Mouse (Mus musculus) liver, embryonic 14.5 days (tissue): ENCODE measurements around the gene Uba3. TPM values are rescaled to one million over a fixed set of nuclear protein-coding genes. Genes with fewer than 3 reads are reported as not detected.

Experiments used
- ATAC-seq: fragments of 200-750 bp; cut with Nextera tagmentation; 2 replicates; pipeline ENCODE4 v1.8.0; 2017; ENCODE audit warnings: moderate number of reproducible peaks, mild to moderate bottlenecking, moderate library complexity; ENCODE audit not compliant: insufficient read depth
- DNase-seq, 3 experiments: peaks; one replicate each; pipeline ENCODE4 v3.0.0-alpha.2; 2012 to 2013; ENCODE audit warnings: low read depth in 3 of 3, low spot score in 3 of 3
- H3K27ac ChIP-seq: fragments of 300-500 bp; sonication (generic); 2 replicates; pipeline ENCODE4 v1.5.1; 2014; ENCODE audit warnings: moderate library complexity, mild to moderate bottlenecking, control low read depth, inconsistent platforms
- H3K27me3 ChIP-seq: fragments of 300-500 bp; sonication (generic); 2 replicates; pipeline ENCODE4 v1.6.1; 2014; ENCODE audit warnings: mild to moderate bottlenecking, low read length, moderate library complexity; ENCODE audit not compliant: control insufficient read depth, insufficient read depth
- H3K36me3 ChIP-seq: fragments of 300-500 bp; sonication (generic); replicated peaks from 2 replicates; pipeline ENCODE4 v1.6.1; 2014; ENCODE audit warnings: low read depth; ENCODE audit not compliant: control insufficient read depth, insufficient read depth
- H3K4me1 ChIP-seq, 2 experiments: fragments of 200-500 bp in 1 of 2; fragments of 300-500 bp in 1 of 2; sonication (generic) in 1 of 2; replicated peaks; 2 replicates each; pipeline ENCODE4 v1.6.1; 2012 to 2014; ENCODE audit warnings: antibody characterized with exemption in 1 of 2, inconsistent platforms in 1 of 2, low read length in 1 of 2; ENCODE audit not compliant: control insufficient read depth in 2 of 2, insufficient read depth in 2 of 2
- H3K4me2 ChIP-seq: fragments of 300-500 bp; sonication (generic); 2 replicates; pipeline ENCODE4 v1.6.1; 2014; ENCODE audit warnings: low read depth, mild to moderate bottlenecking, control low read depth, moderate library complexity
- H3K4me3 ChIP-seq, 2 experiments: fragments of 200-500 bp in 1 of 2; fragments of 300-500 bp in 1 of 2; sonication (generic) in 1 of 2; 2 replicates each; pipeline ENCODE4 v1.5.1; 2012 to 2014; ENCODE audit warnings: low read depth in 2 of 2, low read length in 2 of 2, mild to moderate bottlenecking in 2 of 2, control low read depth in 1 of 2, inconsistent platforms in 1 of 2, moderate library complexity in 1 of 2; ENCODE audit not compliant: insufficient read depth in 1 of 2
- H3K9ac ChIP-seq: fragments of 300-500 bp; sonication (generic); replicated peaks from 2 replicates; pipeline ENCODE4 v1.6.1; 2014; ENCODE audit warnings: mild to moderate bottlenecking, control low read depth, moderate library complexity
- H3K9me3 ChIP-seq: fragments of 300-500 bp; sonication (generic); 2 replicates; pipeline ENCODE4 v1.6.1; 2016; ENCODE audit warnings: low read length, mixed read lengths; ENCODE audit not compliant: control insufficient read depth
- CTCF ChIP-seq: IDR thresholded peaks from 2 replicates; pipeline ENCODE4 v1.5.1; 2016; ENCODE audit warnings: antibody characterized with exemption, low read depth, control low read depth
- EP300 ChIP-seq: IDR thresholded peaks from 2 replicates; pipeline ENCODE4 v1.6.1; 2016; ENCODE audit warnings: antibody characterized with exemption, low read depth
- WGBS: fragments of 180-500 bp; shearing (Covaris S2); extraction: QIAGEN DNeasy Blood & Tissue Kit; methylation state at CpG from one replicate; pipeline ENCODE4 v1.1.7; 2014; ENCODE audit not compliant: insufficient replicate concordance; 5-methylcytosine and 5-hydroxymethylcytosine counted together
- polyA plus RNA-seq, 2 experiments: library from polyadenylated mRNA; depleted of rRNA in 1 of 2; stranded (reverse) in 1 of 2; unstranded in 1 of 2; fragments of >200 nt; fragmentation: Nextera tagmentation in 1 of 2; extraction: Ambion mirVana in 1 of 2; gene quantifications; 2 replicates each; pipeline versions ENCODE4 v1.2.1 to v1.2.3; 2012 to 2014

Uba3 gene
- polyA plus RNA-seq, 2 experiments = 22.3 to 24.9 TPM

DNA sequence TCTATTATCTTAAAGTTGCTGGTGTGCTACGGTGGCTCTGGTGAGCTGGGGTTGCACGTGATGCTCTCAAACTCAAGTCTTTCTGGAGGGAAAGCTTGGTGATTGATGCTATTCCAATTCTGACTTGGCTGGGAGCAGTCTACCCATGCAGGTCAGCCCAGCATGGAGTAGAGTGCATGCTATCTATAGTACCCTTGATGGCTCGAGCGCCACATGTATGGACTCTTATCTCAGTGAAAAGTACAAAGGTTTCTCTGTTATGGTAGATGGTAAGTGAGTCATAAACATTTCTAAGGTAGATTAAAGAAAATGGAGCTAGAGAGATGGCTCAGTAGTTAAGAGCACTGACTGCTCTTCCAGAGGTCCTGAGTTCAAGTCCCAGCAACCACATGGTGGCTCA, 37.1 kb upstream of the Uba3 start:
- ATAC-seq = no peak
- TF ChIP-seq CTCF (no peak), EP300 (no peak)

DNA sequence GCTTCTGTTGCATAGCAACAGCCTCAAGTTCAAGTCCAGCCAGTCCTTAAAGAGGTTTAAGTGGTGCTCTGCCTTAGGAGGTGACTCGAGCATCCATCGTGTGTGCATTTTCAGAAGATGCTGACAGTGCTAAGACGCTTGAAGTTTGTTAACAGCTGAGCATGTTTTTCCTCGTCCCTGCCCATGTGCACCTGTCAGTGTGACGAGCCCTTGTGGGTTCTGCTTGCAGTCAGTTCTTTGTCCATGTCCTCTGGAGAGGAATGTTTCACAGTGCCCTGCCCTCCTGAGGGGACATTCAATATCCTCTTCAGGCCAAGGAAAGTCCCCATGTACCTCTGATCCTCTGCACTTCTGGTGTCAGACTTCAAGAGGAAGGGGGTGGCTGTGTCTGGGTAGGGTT, 34.6 kb upstream of the Uba3 start:
- no peaks in the 10 kb centered on the region for H3K4me1 ChIP-seq
- no peaks in the 10 kb centered on the region for H3K27me3 ChIP-seq
- TF ChIP-seq EP300 (no peak), CTCF (no peak)
- H3K9me3 ChIP-seq = no peaks in the 10 kb centered on the region
- H3K4me3 ChIP-seq = no peak overlapping the region
- DNase-seq = no peak
- no peak overlapping the region for H3K4me2 ChIP-seq
- H3K9ac ChIP-seq = no peak overlapping the region
- H3K27ac ChIP-seq = no peak overlapping the region
- no peak for ATAC-seq
- 71% methylated on average over 5 of the region's 5 CpGs for WGBS
- H3K36me3 ChIP-seq = no peaks in the 10 kb centered on the region

More for the DNA sequence above, 37.1 kb upstream of the Uba3 start:
- Histone ChIP-seq H3K4me2 (no peak overlapping the region), H3K27me3 (no peaks in the 10 kb centered on the region), H3K4me3 (no peak overlapping the region), H3K9ac (no peak overlapping the region), H3K4me1 (no peaks in the 10 kb centered on the region), H3K27ac (no peak overlapping the region), H3K9me3 (no peaks in the 10 kb centered on the region), H3K36me3 (no peaks in the 10 kb centered on the region)
- DNase-seq = no peak
- WGBS = 59% methylated on average over 4 of the region's 4 CpGs

DNA sequence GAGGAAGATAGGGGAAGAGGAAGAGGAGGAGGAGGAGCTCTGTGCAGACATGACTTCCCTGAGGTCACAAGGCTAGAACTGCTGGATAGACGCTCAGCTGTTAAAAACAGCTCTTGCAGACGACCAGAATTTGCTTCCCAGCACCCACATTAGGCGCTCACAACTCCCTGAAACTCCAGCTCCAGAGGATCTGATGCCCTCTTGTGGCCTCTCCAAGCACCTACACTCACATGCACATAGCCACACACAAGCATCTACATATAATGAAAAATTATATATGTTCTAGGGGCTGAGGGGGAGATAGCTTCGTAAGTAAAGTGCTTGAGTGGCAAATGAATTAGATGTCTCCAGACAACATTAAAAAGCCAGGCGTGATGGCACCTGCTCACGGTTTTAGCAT, 33.9 kb upstream of the Uba3 start:
- no peak overlapping the region for H3K9ac ChIP-seq
- no peaks in the 10 kb centered on the region for H3K36me3 ChIP-seq
- DNase-seq (no peak), ATAC-seq (no peak)
- 73% methylated on average over 6 of the region's 6 CpGs for WGBS
- no peaks in the 10 kb centered on the region for H3K27me3 ChIP-seq
- no peak overlapping the region for H3K4me2 ChIP-seq
- H3K9me3 ChIP-seq = no peaks in the 10 kb centered on the region
- H3K27ac ChIP-seq = no peak overlapping the region
- no peak overlapping the region for H3K4me3 ChIP-seq
- TF ChIP-seq EP300 = no peak
- peak; percentile 56 for TF ChIP-seq CTCF
- no peaks in the 10 kb centered on the region for H3K4me1 ChIP-seq

DNA sequence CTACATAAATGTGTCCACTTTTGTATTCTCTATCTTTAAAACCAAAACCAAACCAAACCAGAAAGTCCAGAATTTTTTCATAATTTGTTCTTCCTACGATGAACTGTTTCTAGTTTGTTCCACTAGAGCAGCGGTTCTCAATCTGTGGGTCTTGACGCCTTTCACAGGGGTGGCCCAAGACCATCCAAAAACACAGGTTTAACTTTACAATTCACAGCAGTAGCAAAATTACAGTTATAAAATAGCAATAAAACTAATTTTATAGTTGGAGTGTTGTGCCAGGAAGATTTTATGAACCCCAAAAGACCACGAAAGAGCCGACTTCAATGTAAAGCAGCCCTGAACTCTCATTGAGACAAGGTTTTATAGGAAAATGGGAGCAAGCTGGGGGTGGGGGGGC, 30.6 kb upstream of the Uba3 start:
- H3K4me2 ChIP-seq = no peak overlapping the region
- no peaks in the 10 kb centered on the region for H3K9me3 ChIP-seq
- no peaks in the 10 kb centered on the region for H3K4me1 ChIP-seq
- WGBS = 77% methylated on average over 5 of the region's 5 CpGs
- DNase-seq = no peak
- H3K4me3 ChIP-seq = no peak overlapping the region
- no peak for ATAC-seq
- TF ChIP-seq EP300 (no peak), CTCF (no peak)
- no peak overlapping the region for H3K9ac ChIP-seq
- no peaks in the 10 kb centered on the region for H3K27me3 ChIP-seq
- H3K36me3 ChIP-seq = peaks cover 5% of the 10 kb centered on the region
- H3K27ac ChIP-seq = no peak overlapping the region

DNA sequence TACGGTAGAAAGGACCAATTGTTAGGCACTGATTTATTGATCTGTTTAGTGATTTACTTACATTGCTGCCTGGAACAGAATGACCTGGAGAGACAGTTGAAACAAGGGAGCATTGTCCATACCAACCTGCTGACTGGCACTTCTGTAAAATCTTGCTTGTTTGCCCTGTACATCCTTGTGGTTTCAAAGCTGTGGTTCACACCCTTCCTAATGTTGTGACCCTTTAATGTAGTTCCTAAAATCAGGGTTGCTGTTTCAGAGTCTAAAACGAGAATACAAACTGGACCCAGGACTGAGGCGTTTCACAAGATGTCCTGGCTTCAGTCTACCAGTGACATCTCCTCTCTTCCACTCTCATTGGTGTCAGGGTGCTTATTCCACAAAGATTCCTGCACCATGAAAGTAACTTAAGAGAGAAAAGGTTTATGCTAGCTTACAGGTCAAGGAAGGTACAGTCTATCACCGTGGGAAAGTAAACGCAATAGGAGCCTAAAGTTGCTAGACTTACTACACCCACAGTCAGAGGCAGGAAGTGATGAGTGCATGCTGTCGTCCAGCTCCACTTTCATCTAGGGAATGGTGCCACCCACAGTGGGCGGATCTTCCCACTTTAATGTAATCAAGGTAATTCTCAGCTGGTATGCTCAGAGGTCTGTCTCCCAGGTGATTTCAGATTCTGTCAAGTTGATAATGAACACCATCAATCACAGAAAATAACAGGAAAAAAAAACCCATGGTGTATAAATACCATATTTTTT, 29.6 kb upstream of the Uba3 start:
- H3K27me3 ChIP-seq = no peaks in the 10 kb centered on the region
- ATAC-seq = no peak

More for the DNA sequence above, 29.6 kb upstream of the Uba3 start:
- Histone ChIP-seq H3K4me3 (no peak overlapping the region), H3K4me1 (no peaks in the 10 kb centered on the region), H3K9ac (no peak overlapping the region), H3K27ac (no peak overlapping the region), H3K4me2 (no peak overlapping the region), H3K9me3 (no peaks in the 10 kb centered on the region), H3K36me3 (peaks cover 8% of the 10 kb centered on the region)
- WGBS = 63% methylated on average over 7 of the region's 7 CpGs
- TF ChIP-seq CTCF = no peak
- no peak for TF ChIP-seq EP300
- no peak for DNase-seq
